Mouse (Mus musculus) lung, adult 18-20 months (tissue): ENCODE measurements at regions not wholly inside any gene's neighbourhood (a gene's known extent, or its start where the extent isn't known, plus 50 kb on each side); places are given as distances from the start of the nearest gene placed in this dataset.

Experiments
- DNase-seq, 2 experiments: peaks; one replicate each; pipeline ENCODE4 v3.0.0; 2022; ENCODE audit warnings: mixed read lengths in 2 of 2

- no peak for DNase-seq
These were observed 75.1 kb upstream of the Krr1 start for GRCm38 (mm10) chr10:111897361-111897760.

- no peak for DNase-seq
These were observed 71.4 kb upstream of the Krr1 start for GRCm38 (mm10) chr10:111900723-111901716.

- DNase-seq = no peak
These were observed 68.5 kb upstream of the Krr1 start for GRCm38 (mm10) chr10:111903956-111904355.

- DNase-seq = no peak
These were observed 64.6 kb upstream of the Krr1 start for GRCm38 (mm10) chr10:111907836-111908235.

DNA sequence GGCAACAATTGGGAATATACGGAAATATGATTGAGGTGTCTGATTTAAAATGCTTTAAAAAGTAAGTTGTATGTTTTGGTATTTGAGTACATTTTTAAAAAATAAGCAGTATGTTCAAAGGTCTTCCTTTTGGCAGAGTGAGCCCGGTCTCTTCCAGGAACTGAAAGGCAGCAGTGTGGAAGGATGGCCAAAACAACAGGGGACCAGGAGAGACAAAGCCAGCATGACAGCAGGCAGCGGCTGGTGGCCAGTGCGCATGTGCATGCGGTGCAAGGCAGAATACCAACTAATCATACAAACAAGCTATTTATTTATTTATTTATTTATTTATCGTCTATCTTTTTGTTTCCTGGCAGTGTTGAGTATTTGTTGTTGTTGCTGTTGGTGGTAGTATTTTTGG, 59.9 kb upstream of the Krr1 start:
- no peak for DNase-seq

GRCm38 (mm10) chr10:111913066-111913785, 59.2 kb upstream of the Krr1 start:
- DNase-seq = no peak

GRCm38 (mm10) chr10:111914231-111914630, 58.2 kb upstream of the Krr1 start:
- DNase-seq = no peak

- DNase-seq = no peak
These were observed 54.4 kb upstream of the Krr1 start for GRCm38 (mm10) chr10:111918071-111918507.

DNA sequence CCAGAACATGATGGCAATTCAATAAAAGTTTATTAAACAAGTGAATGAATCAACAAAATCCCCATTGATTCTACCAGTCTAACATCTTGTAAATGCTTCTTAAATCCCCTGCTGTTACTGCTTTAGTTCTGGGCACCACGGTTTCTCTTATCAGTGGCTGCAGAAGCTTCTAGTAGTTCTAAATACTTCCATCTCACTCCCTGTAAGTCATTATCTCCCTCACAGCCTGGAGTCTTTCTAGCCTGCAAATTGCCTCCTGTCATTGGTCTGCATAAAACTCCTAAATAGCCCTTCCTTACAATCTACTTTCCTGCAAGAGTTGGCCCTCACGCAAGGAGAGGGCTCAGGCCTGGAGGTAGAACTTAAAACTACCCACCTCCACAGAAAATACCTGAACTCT, 53.0 kb upstream of the Krr1 start:
- DNase-seq = no peak

DNA sequence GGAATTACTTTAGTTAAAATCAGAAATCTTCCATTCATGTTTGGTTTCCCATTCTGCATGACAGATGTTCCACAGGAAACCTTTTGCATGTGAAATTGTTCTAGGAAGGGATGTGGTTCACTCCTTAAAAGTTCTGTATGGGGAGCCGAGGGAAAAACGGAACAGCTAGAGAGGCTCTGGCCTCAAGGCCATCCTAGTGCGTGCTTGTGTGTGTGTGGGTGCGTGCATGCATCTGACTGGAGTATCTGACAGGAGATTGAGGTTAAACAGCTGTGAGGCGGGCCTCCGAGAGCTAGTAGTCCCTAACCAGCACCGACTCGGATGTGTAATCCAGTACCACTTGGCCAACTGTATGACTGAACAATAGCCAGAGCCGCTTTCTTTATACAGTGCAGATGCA, 51.0 kb upstream of the Krr1 start:
- peak in 1 of 2 experiments; percentile 15 for DNase-seq
